Mouse (Mus musculus) left cerebral cortex, adult 2 months (tissue): Measurements from ENCODE around the gene Trpv2. TPM values are rescaled to one million over a fixed set of nuclear protein-coding genes. Genes with fewer than 3 reads are reported as not detected.

Experiments used
- DNase-seq, 2 experiments: peaks; one replicate each; pipeline ENCODE4 v3.0.0; 2021 to 2022; ENCODE audit warnings: low spot score in 2 of 2, mixed read lengths in 1 of 2; ENCODE audit errors: extremely low spot score in 1 of 2
- H3K27ac ChIP-seq: fragments of 200-600 bp; 2 replicates; pipeline ENCODE4 v1.8.1; 2022
- H3K4me3 ChIP-seq: fragments of 200-600 bp; 2 replicates; pipeline ENCODE4 v1.8.1; 2022
- CTCF ChIP-seq: fragments of 200-600 bp; IDR thresholded peaks from 2 replicates; pipeline ENCODE4 v1.8.1; 2022; ENCODE audit warnings: antibody characterized with exemption, mild to moderate bottlenecking, moderate library complexity
- intact Hi-C: fragments of 180-260 bp; cut with DNase I; formaldehyde crosslinking; loops from one replicate; pipeline ENCODE4 v1.15.1; 2025
- total RNA-seq, 2 experiments: library from RNA; stranded (reverse); gene quantifications; 2 replicates each; pipeline ENCODE4 v1.2.3; 2021

Trpv2 gene
- total RNA-seq, 2 experiments from 2014 or later: 17.1 to 18.7 TPM

DNA sequence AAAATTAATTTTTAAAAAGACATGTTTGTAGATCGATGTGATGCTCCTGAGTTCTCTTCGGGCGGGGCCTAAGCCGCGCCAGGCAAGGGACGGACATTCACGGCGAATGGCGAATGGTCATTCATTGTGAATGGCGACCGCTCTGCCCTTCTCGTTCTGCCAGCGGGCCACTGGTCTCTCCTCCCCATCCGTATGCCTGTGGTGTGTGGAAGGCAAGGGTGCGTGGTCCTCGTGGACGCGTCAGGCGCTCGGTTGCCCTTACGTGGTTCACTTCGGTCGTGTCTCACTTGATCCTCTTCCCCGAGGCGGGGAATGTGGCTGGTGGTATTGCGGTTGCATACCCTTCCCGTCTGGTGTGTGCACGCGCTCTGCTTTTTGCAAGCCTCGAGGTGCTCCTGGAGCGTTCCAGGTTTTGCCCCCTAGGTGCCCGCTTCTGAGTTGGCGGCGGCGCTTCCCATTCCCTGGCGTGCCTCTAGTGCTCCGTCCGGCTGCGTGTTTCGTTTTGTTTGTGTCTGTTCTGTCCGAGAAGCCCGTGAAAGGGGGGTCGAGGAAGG, 13.7 kb upstream of the Trpv2 start:
- Histone ChIP-seq H3K27ac (no peak overlapping the region), H3K4me3 (peak overlapping the region; percentile 33)
- intact Hi-C loops: no loop called here
- no peak for TF ChIP-seq CTCF
- DNase-seq: no peak

DNA sequence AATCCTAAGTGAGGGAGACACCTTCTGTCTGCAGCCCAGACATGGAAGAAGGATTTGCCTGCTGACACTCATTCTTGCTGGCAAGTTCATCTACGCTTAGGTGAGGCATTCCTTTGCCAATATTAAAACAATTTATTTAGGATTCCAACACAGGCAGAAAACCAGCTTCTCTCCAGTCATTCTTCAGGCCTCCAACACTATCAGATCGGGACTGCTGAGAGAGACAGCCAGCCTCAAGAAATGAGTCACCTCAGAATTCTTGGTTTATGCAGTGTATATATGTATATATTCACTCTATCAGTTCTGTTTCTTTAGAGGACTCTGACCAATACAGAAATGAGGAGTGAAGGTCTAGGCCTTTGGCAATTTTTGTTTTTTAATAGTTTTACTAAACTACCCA, 10.7 kb upstream of the Trpv2 start:
- Histone ChIP-seq H3K4me3 (no peak overlapping the region), H3K27ac (no peak overlapping the region)
- intact Hi-C loops: no loop called here
- DNase-seq: no peak
- TF ChIP-seq CTCF: no peak

DNA sequence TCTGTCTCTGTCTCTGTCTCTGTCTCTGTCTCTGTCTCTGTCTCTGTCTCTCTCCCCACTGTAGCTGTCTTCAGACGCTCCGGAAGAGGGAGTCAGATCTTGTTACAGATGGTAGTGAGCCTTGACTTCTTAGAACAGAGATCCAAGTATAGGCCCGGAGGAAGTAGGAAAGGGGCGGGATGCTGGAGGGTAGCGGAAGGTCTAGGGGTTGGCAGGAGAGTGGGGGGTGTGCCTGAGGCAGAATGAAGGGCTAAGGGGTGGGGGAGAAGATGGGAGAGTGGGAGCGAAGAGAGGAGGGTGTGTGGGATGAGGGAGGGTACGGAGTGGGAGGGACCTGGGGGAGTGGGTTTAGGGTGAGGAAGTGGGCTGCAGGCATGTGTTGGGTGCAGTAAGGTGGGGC, 8.5 kb upstream of the Trpv2 start:
- intact Hi-C loops: no loop called here
- Histone ChIP-seq H3K27ac (no peak overlapping the region), H3K4me3 (no peak overlapping the region)
- no peak for DNase-seq
- no peak for TF ChIP-seq CTCF

- intact Hi-C loops: no loop called here
- Histone ChIP-seq H3K27ac (no peak overlapping the region), H3K4me3 (no peak overlapping the region)
- no peak for TF ChIP-seq CTCF
- DNase-seq: no peak
These were observed 8.1 kb upstream of the Trpv2 start for GRCm38 (mm10) chr11:62566211-62566610.

GRCm38 (mm10) chr11:62568300-62568699, 6.0 kb upstream of the Trpv2 start:
- intact Hi-C loops: no loop called here
- no peak overlapping the region for H3K27ac ChIP-seq
- no peak for TF ChIP-seq CTCF
- H3K4me3 ChIP-seq: no peak overlapping the region
- no peak for DNase-seq

DNA sequence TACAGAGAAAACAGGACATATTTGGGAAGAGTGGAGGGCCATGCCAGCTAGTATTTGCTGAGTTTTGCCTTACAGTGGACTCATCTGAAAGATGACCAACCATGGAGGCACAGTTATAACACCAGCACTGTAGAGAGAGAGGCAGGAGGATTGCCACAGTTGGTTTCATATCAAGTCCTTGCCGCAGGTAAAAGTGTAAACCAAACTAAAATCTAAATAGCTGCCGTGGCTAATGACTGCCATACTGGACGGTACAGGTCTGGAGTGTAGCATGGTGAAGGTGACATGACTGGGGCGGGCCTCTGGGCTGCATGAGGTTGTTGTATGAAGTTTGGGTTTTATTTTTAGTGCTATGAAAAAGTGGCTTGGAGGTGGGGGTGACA, 408 bp downstream of the Trpv2 start:
- Histone ChIP-seq H3K4me3 (no peak overlapping the region; the same call in 1 of the 2 replicates), H3K27ac (no peak overlapping the region; the same call in 1 of the 2 replicates)
- no peak for DNase-seq
- intact Hi-C loops: loop anchor here (1.0 to 5.0 kb wide), 3 partner anchors 23 to 622 kb away; partner anchors contain the start of gene Ubb
- TF ChIP-seq CTCF: no peak

- intact Hi-C loops: loop anchor here (1.0 to 5.0 kb wide), 3 partner anchors 24 to 623 kb away; partner anchors contain the start of gene Ubb
These were observed 992 bp downstream of the Trpv2 start for GRCm38 (mm10) chr11:62575297-62575658.

GRCm38 (mm10) chr11:62575659-62576438, 1.6 kb downstream of the Trpv2 start:
- TF ChIP-seq CTCF: no peak
- intact Hi-C loops: loop anchor here (1.0 to 5.0 kb wide), 5 partner anchors 25 to 624 kb away; partner anchors contain the start of gene Ubb
- peak overlapping the region; percentile 91 for H3K27ac ChIP-seq

More at GRCm38 (mm10) chr11:62575297-62575658, 992 bp downstream of the Trpv2 start:
- Histone ChIP-seq H3K27ac (peak overlapping the region; percentile 91), H3K4me3 (peak overlapping the region; percentile 70)
- TF ChIP-seq CTCF: peak; percentile 92
- DNase-seq: peak; percentile 83 to 92

DNA sequence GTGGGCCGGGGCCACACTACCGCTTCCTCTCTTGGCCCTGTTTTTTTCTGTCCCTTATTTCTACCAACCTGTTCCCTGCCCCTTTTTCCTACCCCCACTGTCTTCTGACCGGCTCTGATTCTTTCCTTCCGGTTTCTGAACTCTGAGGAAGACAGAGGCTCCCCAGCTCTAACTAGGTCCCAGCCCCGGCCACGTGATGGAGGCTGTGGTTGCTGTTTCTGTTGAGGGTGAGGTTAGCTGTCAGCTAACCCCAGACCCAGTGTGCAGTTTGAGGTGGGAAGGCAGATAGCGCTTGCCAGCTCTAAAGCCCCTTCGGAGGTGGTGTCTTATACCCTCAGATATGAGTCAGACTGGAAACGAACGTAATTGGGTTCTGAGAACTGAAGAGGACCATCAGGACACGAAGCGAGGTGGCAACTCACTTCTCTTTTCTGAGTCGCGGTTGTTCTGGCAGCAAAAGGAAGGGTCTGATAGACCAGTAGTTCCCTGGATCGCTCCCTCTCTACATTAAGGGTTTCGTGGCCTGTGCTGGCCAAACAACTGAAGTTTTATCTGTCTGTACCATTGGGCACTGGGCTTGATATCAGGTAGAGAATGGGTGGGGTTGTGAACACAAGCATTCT, 2.4 kb downstream of the Trpv2 start:
- intact Hi-C loops: loop anchor here (1.0 to 5.0 kb wide), 4 partner anchors 26 to 624 kb away; no protein-coding TSS in a partner anchor
- TF ChIP-seq CTCF: no peak
- H3K27ac ChIP-seq: peak overlapping the region; percentile 91
- H3K4me3 ChIP-seq: peak overlapping the region; percentile 70
- DNase-seq: peak in 1 of 2 experiments; percentile 43

More at GRCm38 (mm10) chr11:62575659-62576438, 1.6 kb downstream of the Trpv2 start:
- DNase-seq: peak; percentile 55 to 61
- H3K4me3 ChIP-seq: peak overlapping the region; percentile 70

DNA sequence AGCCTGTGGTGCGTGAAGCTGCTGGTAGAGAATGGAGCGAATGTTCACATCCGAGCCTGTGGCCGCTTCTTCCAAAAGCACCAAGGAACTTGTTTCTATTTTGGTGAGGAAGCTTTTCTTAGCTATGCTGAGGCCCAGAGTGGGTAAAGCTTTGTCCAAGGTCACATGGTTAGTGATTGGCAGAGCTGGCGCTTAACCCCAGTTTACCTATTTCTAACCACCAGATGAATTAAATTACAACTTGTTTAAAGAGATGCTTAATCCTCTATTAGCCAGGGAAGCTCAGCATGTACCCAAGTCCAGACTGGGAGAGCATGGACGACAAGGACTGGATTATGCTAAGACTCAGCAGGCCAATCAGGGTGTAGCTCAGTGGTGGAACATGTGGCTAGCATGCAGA, 8.7 kb downstream of the Trpv2 start:
- H3K27ac ChIP-seq: no peak overlapping the region
- no peak for DNase-seq
- TF ChIP-seq CTCF: no peak
- H3K4me3 ChIP-seq: no peak overlapping the region
- intact Hi-C loops: no loop called here

DNA sequence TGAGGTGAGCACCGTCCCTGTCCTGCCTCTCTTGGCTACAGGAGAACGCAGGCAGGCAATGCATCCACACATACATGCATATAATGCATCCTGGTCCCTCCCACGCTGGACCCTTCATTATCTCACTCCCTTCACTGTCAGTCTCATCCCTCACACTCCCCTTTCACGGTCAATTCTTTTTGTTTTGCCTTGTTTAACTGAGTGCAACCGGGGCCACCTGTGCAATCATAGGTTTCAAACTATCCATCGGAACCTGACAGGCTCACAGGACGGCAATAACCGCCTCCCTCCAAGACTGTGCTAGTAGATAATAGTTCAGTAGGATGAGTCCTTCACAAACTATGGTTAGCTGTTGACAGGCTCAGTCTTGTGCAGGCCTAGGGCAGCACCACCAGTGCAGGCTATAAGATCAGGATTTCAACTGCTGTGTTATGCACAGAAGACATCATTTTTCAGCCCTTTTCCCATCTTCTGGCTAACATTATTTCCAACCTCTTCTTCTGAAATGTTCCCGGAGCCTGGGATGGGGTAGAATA, 10.5 kb downstream of the Trpv2 start:
- H3K4me3 ChIP-seq: no peak overlapping the region
- H3K27ac ChIP-seq: no peak overlapping the region
- no peak for DNase-seq
- intact Hi-C loops: no loop called here
- no peak for TF ChIP-seq CTCF

DNA sequence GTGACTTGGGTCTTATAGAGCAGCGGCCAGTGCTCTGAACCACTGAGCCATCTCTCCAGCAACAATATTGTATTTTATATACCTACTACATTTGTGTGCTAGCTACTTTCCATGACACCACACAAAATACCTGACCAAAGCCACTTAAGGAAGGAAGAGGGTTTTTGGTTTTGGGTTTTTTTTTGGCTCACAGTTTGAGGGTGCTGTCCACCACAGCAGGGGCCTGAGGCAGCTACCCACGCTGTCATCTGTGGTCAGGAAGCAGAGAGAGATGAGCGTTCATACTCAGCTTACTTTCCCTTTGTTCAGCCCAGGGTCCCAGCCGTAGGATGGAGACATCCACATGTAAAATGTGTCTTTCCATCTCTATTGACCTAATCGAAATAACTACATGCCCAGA, 12.7 kb downstream of the Trpv2 start:
- no peak overlapping the region for H3K4me3 ChIP-seq
- DNase-seq: no peak
- intact Hi-C loops: no loop called here
- H3K27ac ChIP-seq: no peak overlapping the region
- no peak for TF ChIP-seq CTCF
